Mouse (Mus musculus) thymus, postnatal 4 days (tissue): ENCODE results near the gene Etv6.

Experiments
- DNase-seq: peaks from one replicate; pipeline ENCODE4 v3.0.0; 2021

The Etv6 gene

DNA sequence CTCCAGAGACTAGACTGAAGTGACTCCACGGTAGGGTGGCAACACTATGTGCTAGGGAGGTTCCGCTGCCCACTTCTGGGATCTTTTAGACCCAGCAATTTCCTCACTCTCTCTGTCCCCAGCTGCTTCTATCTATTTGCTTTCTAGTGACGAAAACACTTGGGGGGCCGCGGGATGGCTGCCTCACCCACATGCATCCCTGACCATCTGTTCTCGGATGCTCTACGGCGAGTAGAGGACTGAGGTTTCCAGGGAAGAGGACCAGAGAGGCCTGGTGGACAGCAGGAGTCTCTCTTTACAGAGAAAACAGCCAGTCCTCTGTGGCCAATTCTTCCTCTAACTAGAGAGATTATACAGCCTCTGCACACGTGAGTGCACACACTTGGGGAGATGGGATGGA is 43.6 kb downstream of the Etv6 start:
- no peak for DNase-seq

DNA sequence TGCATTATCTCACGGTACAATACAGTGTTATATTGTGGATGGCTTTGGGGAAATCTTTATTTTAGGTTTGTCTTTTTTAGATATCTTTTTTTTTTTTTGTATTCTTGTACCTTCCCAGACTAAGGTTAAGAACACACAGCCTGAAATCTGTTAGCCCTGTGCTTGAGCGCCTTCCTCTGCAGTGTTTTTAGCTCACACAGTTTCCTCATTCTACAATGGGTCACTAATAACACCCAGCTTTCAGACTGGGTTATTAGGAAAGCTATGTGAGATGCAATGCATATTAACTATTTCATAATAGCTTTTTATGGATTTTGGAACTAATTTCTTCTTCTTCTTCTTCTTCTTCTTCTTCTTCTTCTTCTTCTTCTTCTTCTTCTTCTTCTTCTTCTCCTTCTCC is 44.1 kb downstream of the Etv6 start:
- no peak for DNase-seq

DNA sequence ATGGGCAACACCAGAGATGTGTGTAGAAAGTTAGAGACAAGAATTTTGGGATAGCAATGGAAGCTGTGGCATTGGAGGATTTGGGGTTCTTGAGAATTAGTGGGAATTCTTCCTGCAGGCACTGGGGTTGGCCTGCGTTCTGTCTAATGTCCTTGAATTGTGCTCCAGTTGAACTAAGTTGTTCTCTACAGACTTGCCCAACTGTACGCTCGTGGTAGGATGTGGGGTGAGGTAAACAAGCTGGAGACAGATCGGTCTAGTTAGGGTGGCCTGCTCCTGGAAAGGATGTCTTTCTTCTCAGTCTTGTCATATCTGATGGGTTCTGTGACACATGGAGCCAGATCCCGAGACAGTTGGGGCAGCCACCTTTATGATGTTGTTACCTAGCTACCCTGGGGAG is 45.4 kb downstream of the Etv6 start:
- no peak for DNase-seq

DNA sequence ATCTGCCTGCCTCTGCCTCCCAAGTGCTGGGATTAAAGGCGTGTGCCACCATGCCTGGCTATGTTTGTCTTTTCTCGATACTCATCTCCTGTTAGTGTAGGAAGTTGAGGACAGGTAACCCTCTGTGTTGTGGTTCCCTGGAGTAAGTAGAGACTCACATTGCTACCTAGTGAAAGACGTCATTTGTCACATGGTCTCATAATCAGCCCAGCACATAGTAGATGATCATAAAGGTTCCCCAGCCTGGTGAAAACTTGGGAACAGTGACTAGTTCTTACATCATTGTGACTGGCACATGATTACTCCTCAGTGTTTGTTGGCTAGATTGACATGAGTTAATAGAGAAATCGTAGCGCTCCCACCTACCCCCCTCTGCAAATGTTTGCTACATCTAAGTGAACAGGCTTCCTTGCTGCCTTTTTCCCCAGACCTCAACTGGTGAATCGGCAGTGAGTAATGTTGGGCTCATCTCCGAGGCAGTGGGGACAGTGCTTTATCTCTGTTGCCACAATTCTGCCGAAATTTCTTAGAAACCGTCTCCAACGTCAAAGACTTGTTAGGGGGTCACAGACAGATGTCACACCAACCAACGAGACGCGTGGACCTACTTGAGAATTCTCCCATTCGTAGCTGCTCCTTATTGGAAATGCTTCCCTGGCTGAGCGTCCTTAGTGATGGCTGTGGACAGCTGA is 46.9 kb downstream of the Etv6 start:
- DNase-seq = no peak

DNA sequence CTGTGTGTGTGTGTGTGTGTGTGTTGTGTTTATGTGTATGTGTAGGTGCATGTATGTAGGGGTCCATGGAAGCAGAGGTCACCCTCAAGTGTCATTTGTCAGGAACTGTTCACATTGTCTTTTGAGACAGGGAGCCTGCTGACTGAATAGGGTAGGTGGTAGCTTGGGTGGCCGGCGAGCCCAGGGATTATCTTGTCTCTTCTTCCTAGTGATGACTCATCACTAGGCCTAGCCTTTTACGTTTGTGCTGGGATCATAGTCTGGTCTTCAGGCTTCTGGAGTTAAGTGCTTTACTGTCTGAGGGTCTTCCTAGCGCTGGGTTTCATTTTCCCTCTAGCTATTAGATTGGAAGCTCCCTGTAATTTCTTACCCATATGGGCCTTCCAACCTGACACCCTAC is 47.9 kb downstream of the Etv6 start:
- no peak for DNase-seq

DNA sequence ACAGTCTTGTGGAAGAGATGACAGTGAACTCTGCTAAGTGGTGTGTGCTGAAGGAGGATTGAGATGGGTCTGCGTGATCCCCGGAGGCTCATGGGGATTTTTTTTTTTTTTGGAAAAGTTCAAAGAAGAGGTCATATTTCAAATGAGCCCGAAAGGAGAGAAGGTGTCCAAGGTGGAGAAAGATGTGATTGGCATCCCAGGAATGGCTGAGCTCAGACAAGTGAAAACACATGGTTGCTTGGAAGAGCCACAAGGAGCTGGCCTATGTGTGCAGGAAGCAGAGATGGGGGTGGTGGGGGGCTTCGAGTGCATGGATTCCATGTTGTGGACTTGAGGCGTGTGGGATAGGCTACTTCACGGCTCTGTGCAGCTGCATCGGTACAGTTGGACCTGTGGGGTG is 50.9 kb downstream of the Etv6 start:
- no peak for DNase-seq

DNA sequence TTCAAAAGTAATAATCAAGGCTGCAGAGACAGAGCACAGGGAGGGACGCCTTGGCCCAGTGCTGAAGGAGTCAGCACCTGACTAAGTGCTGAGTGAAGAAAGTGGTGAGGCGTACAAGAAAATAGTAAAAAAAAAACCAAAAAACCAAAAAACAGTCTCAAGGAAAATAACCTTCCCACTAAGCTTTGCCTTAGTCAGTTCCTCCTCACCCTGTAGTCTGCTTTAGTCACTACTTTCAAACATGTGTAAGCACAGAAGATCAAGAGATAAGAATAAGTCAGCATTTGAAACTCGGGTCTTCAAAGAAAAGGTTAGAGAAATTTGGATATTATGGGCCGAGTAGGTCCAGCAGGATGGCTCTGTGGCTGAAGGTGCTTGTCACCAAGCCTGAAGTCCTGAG is 52.2 kb downstream of the Etv6 start:
- DNase-seq = no peak

DNA sequence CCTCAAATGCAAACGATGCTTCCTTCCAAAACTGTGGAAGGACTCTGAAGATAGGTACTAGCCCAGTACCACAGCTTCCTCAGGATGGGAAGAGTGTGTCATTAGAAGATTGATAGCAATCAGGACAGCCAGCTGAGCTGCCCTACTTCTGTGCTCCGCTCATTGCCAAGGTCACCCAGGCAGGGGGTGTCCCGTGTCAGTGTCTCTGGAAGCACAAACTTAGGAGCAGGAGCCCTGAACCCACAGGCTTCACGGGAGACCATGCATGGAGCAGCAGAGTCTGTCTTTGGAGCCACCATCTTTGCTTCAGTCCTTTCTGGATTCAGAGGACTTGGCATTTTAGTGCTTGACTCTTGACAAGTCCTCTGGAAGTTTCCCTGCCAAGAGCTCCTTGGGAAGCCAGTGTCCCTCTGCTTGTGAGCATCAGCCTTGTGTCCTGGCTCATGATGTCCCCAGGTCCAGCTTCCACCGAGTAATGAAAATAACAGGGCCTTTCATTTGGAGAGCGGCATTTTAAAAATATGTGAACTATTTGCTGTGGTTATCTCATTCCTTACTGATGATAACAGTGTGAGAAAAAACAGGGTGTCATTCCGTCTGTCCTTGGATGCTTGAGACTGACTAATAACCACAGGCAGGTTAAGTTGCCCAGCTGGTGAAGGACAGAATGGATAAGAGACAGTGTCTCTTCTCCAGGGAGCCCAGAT is 54.3 kb downstream of the Etv6 start:
- DNase-seq = no peak

DNA sequence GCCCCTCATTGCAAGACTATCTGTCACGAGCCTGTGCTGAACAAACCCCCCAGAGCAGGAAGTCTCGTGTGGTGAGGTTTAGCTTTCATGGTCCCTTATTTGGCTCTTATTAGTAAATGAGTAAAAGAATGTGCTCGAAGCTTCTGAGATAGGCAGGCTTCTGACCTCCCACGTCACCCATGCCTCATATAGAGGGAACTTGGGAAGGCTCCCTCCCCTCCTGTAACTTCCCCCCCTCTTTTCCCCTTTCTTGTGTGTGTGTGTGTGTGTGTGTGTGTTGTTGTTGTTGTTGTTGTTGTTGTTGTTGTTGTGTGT is 54.8 kb downstream of the Etv6 start:
- DNase-seq = no peak

DNA sequence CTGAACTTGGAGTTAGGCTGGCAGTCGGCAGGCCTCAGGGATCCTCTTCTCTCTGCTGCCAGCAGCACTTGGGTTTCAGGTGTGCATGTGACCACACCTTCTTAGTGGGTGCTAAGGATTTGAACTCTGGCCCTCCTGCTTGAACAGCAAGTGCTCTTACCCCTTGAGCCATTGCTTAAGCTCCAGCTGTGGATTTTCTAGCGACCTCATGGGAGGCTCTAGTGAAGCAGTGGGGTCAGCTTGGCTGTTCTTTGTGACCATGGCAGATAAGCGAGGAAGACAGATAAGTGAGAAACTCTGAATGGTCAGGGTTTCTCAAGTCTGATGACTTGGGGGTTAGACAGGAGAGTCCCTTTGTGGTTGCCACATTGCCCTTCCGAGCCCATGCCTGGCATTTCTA is 55.4 kb downstream of the Etv6 start:
- DNase-seq = no peak

DNA sequence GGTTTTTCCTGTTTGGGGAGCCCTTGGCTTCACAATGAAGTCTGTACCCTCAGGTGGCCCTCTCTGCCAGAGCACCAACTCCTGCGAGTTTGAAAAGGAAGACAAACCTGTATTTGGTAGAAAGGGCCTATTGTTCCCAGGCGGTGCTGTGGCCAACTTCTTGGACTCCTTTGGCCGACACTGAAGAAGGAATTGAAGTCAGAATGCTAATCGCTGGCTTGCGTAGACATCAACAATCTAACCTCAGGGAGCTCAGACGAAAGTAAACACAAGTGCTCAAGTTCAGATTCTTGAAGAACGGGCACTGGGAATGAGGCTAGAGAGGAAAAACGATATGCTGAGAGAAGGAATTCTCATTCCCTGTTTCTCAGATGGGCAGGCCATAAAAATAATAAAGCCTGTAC is 55.9 kb downstream of the Etv6 start:
- no peak for DNase-seq

DNA sequence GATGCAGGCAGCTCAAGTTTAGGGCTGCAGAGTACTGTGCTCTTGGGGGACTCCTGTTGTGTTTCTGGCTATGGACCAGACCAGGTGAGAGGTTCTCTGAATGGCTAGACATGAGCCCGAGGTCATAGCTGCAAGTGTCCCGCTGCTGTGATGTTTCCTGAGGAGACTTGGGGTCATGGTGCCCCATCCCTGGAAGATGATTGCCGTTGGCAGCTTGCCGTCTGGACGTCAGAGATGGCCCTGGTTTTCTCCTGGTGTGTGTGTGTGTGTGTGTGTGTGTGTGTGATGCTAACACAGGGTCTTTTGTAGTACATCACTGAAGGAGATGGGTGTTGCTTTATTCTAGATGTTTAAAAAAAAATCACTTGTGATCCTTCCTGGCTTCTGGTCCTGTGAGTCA is 58.6 kb downstream of the Etv6 start:
- DNase-seq = no peak

DNA sequence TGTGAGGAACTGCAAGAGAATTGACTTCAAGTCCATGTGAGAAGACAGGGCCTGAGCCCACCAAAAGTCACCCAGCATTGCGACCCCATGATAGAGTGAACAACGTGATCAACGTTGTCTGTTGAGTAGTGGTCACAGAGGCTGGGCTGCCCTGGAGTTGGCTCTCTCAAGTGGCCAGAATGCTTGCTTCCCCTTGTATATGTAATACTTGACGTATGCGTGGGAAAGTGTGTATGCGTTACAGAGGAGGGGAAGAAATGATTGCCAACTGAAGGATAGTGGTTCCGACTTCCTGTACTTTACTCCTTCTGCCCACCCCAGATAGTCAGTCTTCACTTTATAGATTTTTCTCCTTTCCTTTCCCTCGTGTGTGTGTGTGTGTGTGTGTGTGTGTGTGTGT is 59.1 kb downstream of the Etv6 start:
- no peak for DNase-seq

DNA sequence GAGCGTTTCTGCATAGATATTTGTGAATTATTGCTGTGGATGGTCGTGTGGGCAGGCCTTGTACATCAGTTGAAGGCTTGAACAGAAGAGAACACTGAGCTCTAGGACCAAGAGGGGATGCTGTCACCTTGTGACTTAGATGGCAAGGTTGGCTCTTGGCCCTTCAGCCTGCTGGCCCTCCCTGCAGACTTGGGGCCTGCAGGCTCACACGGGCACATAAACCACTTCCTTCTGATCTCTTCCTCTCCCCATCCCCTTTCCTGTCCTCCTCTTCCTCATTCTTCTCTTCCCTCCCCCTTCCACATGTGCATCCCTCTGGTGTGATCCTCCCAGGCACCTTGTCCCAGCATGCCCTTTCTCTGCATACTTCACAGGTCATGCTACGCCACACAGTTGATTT is 60.1 kb downstream of the Etv6 start:
- DNase-seq = no peak

DNA sequence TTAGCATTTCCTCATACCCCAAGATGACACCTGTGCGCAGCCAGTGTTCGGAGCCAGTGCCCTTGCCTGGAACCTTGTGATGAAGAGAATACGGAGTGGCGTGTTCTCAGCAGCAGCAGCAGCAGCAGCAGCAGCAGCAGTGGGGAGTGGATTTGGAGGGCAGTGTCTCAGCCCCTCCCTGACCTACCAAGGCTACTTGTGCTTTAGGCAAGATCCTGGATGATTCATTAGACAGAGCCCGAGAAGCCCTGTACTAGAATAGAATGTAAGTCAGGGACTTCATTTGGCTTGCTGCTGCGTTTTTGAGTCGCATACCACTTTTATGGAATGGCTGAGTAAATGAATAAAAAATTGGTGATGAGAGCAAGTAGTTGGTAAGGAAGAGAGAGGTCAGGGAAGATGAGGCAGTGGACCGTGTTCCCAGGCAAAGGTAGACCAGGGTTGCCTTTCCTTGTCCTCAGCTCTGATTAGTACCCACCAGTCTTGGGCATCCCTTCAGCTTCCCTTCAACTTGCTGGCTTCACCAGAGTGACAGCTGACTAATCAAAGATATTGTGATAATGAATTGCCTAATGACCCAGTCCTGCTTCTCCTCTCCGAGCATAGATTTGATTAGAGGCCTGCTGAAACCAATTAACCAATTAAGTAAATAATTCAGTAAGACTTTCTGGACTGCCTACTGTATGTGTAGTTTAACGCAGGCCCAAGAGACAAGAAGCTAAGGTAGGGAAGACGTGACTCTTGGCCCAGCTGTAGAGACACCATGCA is 64.7 kb downstream of the Etv6 start:
- no peak for DNase-seq

DNA sequence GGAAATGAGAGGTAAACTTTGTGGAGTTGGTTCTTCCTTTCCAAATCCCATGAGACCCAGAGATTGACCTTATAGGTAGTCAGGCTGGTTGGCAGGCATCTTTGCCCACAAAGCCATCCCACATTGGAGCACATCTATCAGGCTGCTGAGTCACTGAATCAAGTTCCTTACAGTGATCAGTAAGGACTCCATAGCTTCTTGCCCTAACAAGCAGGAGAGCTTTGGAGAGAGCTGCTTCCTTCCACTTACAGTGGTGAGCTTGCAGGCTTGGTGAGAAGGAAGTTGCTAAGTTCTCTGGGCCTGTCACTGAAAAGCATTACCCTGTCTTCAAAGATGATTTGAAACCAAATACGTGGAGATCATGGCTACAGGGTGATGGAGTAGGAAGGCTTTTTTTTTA is 66.9 kb downstream of the Etv6 start:
- DNase-seq = no peak

DNA sequence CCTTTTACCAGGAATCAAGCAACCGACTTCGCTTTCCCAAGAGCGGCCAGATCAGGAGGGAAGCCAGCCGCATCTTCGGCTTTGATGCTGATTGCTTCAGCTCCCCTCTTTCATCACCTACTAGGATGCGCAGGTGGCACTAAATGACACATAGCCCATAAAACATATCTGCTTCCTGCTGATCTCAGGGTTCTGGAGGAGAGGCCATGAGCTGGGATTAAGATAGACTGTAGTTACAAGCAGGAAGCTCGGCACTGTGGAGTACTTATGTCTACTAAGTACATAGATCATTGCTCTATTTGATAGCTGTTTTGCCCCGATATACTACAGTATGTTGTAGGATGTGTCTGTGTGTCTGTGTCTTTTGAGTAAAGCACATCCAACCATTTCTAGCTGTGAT is 68.0 kb downstream of the Etv6 start:
- DNase-seq = no peak

DNA sequence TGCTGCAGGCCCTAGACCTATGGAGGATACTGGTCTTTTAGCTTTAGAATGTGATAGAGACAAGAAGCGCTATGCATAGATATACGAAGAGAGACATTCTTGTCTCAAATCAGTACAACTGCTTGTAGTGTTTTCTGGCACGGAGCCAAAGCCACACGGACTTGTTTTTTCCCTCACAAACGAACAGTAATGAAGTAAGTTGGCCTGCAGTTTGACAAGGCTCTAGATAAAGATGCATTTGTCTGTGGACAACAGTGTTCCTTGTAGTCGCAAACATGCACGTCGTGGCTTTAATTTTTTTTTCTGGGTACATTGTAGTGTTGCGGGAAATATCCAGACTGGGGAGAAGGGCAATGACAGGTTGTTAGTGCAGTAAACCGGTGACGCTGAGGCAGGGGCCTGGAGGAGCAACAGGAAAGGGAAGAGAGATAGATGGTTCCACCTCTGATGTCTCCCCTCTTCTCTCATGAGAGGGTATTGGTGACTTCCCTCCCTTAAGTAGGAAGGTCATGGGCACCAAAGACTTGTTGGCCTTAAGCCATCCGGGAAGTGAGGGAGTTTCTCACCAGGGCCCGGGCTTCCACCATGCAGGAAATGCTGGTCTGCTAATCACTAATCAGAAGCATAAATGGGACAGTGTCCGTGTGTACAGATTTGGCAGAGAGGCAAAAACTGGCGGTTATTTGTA is 70.2 kb downstream of the Etv6 start:
- no peak for DNase-seq

DNA sequence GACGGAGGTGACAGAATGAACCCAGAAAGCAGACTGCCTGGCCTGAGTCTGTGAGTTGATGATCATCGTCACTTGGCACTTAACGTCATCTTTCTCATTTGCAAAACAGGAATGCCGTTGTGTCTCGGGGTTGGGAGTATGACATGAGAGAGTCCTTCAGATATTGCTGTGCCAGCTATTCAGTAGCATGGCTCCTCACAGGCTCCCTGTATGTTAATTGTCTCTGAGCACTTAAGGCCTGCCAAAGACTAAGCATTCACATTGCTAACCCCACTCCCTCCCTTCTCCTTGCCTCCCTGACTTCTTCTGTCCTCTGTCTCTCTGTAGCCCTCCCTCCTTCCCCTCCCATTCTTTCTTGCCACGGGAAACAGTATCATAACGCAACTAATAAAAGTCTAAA is 72.2 kb downstream of the Etv6 start:
- DNase-seq = no peak

DNA sequence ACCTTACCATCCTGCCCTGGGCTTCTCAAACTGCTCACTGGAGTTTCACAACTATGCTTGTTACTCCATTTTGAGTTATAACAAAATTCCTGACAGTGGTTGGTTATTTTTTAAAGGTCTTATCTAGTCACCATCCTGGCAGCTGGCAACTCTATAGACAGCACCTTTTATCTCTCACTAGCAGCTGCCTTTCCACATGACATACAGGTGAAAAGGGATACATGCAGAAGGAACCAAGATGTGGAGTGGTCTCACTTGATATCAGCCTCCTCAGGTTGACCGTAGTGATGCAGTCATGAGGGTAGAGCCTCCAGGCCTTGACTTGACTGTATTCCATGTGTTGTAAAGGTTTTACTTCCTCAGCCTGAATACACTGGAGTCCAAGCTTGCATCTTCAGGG is 74.2 kb downstream of the Etv6 start:
- DNase-seq = no peak

DNA sequence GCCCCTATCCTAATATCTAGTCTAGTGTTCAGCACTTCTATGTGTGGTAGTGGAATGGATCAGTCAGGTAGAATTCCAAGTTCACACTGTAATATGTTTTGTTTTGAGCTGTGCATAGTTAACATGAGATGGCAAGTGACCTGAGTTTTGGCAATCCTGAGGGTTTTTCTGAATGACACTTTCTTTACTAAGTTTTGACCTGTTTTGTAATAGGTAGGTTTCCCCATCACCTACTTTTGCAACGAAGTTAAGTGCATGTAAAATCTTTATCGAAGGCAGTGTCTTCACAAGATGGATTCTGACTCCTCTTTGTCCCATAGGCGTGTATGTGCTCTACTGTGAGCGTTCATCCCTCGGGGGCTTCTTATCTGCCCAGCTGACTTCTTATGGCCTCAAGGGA is 74.7 kb downstream of the Etv6 start:
- no peak for DNase-seq

DNA sequence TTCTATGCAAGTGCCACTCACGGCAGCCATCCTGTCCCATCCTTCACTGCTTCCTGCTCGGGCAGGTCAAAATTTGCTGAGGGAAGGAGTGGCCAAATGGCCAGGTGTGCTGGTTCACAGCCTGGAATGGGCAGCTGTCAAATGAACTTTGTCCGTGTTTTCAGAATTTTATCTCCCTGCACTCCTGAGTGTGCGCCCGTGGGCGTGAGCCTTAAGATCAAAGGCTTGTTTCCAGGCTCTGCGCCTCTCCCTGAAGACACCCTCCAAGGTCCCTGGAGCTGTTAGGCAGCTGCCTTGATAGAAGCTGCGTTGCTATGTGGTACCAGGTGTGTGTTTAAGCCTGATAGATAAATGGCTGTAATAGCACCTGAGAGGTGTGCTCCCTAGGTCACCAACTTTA is 76.1 kb downstream of the Etv6 start:
- no peak for DNase-seq

DNA sequence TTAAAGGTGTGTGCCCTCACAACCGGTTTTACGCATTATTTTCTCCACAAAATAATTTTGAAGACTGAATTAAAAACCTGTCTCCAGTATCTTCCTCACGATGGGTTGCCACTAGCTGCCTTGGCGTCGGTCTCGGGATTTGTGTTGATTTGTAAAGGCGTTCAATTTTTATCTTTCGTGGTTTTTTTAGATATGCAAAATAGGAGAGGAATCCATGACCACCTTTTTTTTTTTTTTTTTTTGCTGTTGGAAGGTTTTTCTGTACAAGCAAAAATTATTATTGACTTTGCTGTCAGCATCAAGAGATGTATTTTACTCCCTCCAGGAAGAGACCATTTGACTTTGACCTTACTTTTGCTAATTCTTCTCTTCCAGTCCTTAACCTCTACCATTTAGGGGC is 77.3 kb downstream of the Etv6 start:
- no peak for DNase-seq

DNA sequence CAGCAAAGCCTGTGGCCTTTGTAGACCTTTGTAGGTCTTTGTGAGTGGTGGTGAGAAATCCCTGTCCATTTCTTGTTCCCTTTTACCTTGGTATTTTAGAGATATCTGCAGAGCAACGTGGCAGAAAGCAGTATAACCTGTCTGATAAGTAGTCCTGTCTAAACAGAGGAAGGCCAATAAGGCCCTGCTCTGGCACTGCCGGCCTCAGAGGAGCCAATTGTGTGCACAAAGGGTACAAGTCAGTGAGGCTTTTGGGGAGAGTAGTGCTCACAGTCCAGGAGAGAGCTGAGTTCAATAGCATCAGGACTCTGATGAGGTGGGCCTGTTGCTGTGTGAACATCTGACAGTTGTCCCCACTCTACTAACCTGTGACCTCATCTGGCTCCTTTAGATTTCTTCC is 77.7 kb downstream of the Etv6 start:
- no peak for DNase-seq
